Mouse (Mus musculus): Measurements from ENCODE around the gene Sh2d1b1.

Gene Sh2d1b1

GRCm38 (mm10) chr1:170324312-170324711 lies 47.2 kb downstream of the Sh2d1b1 start:
- DNase-seq (ENCODE audit: low spot score) = no peak

GRCm38 (mm10) chr1:170325277-170325676 lies 48.2 kb downstream of the Sh2d1b1 start:
- DNase-seq (ENCODE audit: low spot score) = no peak

GRCm38 (mm10) chr1:170331926-170332325 lies 54.8 kb downstream of the Sh2d1b1 start:
- DNase-seq (ENCODE audit: low spot score) = no peak

GRCm38 (mm10) chr1:170332775-170333174 lies 55.7 kb downstream of the Sh2d1b1 start:
- DNase-seq (ENCODE audit: low spot score) = no peak

Data from spleen, adult 12 weeks (tissue).